Mouse (Mus musculus): Measurements from ENCODE around the gene 4933425L06Rik.

The 4933425L06Rik gene

DNA sequence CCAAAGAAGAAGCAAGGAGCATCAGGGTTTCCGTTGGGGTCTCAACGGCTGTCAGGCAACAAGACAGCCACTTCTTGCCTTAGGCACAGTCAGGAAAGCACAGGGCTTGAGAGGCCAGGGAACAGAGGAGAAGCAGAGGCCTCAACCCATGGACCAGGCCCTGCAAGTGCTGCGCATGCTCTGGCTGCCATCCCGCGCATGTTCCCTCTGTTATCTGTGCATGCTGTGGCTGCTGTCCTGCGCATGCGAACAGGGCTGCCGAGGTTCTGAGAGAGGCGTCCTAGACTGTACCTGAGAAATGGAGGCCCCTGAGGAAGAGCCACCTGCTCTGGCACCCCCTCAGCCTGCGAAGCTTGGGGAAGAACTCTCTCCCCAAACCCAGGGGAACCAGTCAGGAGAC is at the start of gene 4933425L06Rik:
Gene 4933425L06Rik (plus strand): TSS at position 261 of the 400 bp plus-strand sequence.
- no peak for DNase-seq (ENCODE audit: low spot score)

DNA sequence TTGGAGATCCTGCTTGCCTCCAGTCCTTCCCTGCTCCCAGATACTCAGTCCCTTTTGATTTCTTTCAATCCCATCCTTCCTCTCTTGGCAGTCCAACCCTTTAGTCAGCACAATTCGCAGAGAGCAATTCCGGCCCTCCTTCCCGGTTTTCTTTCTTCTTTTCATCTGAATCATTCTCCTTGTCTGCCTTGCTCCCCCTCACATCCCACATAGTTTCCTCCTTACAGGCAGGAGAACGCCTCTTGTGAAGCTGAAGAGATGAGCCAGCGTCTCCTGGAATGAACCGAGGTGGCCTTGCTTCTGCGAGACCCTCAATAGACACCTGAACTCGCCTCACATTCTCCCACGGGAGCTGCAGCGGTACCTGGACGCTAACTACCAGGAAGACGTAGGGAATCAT is 44.1 kb upstream of the 4933425L06Rik start:
- no peak for DNase-seq (ENCODE audit: low spot score)

DNA sequence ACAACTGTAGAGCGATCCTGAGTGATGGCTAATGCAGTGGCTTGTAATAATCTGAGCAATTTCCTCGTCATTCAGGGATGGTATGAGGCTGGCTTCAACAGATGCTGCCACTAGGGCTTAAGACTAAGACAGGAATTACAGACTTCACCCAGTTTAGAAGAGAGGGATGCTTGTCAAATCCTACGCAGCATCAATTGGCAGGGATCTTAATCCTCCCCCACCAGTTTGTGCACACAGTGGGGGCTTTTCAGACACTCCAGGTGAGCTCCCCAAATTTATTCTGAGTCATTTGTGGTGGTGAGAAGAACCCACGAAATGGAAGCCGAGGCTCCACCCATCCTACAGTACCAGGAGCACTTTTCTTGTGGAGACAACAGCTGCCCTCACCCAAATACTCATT is 43.6 kb upstream of the 4933425L06Rik start:
- no peak for DNase-seq (ENCODE audit: low spot score)

DNA sequence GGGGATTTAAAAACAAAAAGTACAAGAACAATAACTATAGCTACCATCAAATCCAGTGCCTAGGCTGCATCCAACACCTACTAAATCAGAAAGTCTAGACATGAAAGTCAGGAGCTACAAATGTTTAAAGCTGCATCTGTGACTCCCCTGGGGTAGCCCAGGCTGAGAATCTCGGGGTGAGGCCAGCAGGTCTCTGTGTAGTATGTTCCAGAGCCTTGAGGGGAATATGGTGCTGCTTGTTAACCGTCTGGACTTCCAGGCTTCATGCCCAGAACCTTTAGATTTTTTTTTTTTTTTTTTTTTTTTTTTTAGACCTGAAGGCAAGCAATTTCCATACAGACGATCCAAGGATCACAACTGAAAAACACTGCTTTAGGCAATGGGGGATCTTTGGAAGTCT is 38.0 kb upstream of the 4933425L06Rik start:
- no peak for DNase-seq (ENCODE audit: low spot score)

DNA sequence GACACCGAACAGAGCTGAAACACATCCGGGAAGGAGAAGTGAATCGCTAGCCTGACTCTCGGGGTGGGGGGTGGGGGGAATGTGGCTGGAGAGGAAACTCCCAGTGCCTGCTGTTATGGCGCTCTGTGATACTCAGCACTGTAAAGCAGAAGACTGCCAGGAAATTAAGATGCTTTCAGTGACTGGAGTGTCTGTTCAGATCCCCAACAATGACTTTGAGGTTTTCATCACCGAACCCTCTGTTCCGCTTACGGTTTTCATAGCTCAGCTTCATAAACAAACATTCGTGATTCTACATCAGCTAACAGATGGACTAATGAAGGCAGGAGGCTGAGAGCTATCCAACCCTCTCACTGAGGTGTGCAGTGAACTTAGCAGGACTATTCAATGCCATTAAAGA is 34.5 kb upstream of the 4933425L06Rik start:
- DNase-seq (ENCODE audit: low spot score): no peak

DNA sequence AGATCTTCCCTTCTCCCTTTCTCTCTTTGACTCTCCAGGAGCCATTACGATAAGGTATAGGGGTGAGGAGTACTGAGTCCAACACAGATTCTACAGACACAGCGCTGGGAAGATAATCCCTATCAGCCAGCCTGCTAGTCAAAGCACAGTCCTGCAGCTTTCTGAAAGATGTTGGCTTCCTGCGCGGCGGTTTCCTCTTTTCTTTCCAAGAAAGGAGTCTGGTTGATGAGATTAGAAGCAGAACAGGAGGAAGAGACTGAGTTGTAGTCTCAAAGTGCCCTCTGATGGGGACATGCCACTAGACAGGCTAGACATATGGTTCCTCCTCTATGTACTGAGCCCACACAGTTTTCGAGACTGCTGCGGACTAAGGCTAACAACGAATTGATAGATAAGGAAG is 33.3 kb upstream of the 4933425L06Rik start:
- DNase-seq (ENCODE audit: low spot score): no peak

DNA sequence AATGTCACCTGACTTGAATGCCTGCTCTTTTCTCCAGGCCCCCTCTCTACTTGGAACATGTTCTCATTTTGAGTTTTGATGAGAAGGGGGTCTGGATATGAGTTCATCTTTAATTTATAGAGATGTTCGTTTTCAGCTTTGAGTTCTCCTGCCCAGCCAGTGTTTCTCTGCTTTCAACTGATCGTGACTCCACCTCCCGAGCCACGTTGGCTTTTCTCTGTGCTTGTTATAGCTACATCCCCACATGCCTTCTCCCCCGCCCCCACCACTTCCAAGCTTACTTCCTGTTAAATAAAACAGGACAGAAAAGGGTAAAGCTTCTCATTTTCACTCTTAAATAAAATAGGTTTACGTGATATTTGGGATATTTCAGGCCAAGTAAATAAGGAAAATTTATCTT is 30.5 kb upstream of the 4933425L06Rik start:
- DNase-seq (ENCODE audit: low spot score): no peak

DNA sequence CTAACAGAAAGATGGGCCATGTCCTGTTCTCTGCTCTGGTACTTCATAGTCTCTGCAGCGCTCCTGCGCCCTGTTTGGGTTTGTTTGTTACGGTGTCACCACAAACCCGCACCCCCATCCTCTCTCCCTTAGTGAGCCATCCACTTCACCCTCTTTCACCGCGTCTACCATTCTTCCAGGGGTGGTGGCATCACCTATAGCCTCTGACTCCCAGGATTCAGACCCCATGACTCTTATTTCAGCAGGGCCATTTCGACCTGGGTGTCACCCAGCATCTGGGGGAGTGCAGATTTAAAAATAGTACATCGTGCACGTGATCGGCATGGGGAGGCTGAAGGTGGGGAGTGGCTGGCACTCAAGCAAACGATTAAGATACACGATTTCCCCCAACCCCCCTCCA is 28.3 kb upstream of the 4933425L06Rik start:
- no peak for DNase-seq (ENCODE audit: low spot score)

DNA sequence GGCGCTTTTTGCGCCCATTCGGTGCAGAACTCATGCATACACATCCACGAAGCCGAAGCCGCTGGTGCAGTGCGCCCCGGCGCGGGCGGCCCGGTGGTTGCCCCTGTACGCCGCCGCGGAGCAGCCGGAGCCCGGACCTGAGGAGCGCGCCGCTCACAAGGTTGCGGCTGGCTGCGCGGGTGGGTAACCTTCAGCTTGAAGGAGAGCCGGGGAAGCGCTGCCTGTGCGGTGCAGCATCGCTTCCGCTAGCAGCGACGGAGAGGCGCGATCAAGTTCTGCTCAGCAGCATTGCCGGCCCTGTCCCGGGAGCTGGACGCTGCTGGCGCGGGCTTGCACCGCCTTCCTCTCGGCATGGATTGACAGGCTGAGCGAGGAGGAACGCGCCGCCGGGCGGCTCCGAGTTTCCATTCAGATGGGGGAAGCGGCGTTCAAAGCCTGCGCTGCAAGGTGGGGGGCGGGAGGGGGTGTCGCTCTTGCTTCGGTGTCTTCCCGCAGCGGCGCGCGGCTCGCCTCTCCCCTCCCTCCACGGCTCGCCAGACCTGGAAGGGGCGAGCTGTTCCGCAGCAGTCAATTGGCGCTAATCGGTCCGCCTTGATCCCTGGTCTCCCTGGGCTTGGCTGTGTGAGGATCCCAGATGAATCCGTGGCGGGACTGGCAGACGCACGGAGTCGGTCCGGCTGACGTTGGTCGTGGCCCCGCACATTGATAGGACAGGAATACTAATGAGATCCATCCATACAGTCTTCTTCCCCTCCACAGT is 27.6 kb upstream of the 4933425L06Rik start, which contains the start of gene Rgs7bp:
Gene Rgs7bp (minus strand): TSS at position 750 of the 760 bp plus-strand sequence.
- DNase-seq (ENCODE audit: low spot score): peak; percentile 20

DNA sequence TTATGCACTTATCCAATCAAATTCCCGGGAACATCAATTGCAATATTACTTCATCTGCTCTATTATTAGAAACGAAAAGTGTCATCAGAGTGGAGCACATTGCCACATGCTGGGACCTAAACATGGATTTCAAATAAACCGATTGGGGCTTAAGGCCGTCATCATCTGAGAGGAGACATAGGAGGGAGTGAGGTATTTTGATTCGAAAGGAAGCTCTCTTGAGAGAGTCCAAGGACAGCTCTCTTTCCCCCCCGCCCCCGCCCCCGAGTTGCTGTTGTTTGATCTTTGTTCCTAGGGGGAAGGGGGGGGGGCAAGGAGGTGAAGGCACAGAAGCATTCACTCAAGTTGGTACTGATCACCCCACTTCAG is 27.0 kb upstream of the 4933425L06Rik start:
- DNase-seq (ENCODE audit: low spot score): no peak

DNA sequence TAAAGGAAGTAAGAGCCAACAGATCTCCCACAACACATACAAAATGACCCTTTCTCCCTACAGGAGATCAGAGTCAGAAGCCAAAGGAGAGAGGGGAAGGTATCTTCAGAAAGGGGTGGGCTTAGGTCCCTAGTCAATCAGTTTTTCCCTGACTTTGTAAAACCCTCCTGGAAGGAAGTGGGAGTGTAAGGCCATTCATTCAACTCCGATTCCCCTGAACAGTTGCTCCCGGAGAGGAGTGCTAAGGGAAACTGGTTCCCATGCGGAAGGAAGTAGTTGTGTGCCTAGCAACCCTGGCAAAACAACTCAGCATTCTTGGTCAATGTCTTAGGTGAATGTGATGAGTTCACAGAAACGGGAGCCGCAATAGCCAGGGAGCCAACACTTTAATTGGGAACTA is 26.5 kb upstream of the 4933425L06Rik start:
- DNase-seq (ENCODE audit: low spot score): no peak

DNA sequence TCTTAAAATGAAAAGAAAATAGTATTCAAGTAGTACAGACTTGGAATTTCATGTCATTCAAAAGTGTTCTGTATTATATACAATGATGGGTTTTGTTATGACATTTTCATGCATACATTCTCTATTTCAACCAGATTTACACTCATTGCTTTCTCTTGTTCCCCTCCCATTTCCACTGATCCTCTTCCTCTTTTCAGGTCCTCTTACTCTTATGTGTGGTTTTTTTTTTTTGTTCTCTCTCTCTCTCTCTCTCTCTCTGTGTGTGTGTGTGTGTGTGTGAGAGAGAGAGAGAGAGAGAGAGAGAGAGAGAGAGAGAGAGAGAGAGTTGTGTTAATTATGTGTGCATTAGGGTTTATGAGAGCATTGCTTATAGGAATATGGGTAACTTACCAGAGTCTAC is 15.8 kb upstream of the 4933425L06Rik start:
- no peak for DNase-seq (ENCODE audit: low spot score)

DNA sequence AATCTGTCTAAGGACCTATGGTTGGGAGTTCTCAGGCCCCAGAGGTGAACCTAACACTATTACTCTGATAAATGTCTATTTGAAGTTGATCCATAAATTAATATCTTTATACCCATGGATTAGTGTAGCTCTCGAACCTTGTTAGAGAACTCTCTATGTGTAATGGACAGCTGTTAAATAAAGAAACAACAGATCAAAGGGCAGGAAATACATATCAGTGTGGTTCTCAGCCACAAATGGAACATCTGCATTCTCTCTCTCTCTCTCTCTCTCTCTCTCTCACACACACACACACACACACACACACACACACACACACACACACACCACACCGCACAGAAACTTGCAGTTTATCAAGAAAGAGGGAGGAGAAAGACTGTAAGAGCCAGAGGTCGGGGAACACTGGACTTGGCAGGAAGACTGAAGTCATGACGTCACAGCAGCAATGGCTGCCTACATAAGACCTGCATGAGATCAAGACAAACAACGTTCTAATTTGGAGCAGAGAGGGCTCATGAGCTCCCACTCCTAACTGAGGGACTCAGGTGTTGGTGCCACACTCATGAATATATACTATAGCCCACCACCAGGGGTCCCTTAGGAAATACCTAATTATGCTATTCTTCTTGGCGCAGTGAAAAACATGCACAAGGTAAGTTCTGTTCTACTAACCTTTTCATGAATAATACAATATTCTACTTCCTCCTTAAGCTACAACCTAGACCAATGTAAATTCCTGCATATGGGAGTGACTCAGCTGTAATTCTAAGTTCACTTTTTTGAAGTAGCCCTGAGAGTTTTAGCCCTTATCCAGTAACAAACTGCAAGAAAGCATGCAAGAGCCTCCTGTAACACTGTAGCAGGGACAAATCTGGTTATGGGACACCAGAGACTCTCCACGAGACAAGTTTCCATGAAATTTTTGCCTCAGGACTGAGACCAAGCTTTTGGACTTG is 14.8 kb upstream of the 4933425L06Rik start:
- DNase-seq (ENCODE audit: low spot score): peak; percentile 13

DNA sequence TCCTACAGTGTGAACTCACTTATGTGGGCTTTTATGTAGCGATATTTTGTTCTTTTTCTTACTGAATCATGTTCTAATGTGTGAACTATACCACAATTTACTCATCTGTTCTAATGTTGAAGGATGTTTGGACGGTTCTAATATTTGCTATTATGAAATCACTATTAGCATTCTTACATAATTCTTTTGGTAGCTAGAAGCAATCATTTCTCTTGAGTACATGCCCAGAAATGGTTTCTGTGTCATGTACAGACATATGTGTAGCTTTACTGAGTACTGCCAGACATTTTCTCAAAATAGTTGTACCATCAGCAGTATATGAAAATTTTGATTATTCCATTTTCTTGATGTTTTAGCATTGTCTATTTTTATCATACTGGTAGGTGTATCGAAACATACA is 7.4 kb downstream of the 4933425L06Rik start:
- DNase-seq (ENCODE audit: low spot score): no peak

DNA sequence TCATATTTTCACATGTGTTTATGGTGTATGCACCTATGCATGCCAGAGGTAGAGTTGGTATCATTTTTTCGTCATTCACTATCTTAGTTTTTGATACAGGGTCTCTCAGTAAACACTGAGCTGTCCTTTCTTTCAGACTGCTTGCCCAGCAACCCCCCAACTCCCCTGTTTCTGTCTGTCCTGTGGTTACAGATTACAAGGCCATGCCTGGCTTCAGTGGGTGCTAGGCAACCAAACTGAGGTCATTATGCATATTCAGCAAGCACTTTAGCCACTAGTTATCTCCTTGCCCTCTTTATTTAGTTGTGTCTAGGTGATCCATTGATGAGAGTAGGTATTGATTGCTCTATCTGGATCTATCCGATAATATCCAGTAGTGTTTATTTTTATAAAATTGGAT is 14.4 kb downstream of the 4933425L06Rik start:
- no peak for DNase-seq (ENCODE audit: low spot score)

DNA sequence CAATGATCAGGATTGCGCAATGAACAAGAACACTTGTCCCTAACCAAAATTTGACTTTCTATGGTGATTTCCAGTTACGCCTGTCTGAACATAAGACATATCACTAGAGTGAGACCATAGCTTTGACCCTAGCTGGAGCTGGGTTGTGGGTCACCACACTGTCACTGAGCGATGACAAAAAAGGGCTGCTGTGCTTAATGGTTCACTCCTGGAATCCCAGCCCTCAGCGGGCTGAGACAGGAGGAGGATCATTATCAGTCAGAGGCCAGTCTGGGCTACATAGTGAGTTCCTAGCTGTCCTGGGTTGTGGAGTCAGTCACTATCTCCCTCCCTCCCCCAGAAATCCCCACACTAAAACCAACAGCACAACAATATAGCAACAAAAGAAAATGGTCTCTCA is 18.8 kb downstream of the 4933425L06Rik start:
- no peak for DNase-seq (ENCODE audit: low spot score)

DNA sequence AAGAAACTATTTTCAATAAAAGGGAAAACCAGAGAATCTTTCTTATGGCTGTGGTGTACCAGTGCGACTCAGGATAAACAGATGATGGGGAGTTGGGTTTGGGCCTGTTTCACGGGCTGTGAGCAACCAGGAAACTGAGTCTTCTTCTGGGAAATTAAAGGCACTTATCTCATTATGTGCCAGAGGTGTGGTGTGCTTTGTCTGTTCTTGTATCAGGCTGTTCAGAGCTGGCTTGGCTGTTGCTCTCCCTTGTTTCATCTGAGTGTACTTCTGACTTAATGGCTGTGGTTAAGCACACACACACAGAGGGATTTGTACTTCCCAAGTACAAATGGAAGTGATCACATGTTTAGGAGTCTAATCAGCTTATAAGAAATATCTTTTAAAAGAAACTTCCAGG is 22.5 kb downstream of the 4933425L06Rik start:
- no peak for DNase-seq (ENCODE audit: low spot score)

DNA sequence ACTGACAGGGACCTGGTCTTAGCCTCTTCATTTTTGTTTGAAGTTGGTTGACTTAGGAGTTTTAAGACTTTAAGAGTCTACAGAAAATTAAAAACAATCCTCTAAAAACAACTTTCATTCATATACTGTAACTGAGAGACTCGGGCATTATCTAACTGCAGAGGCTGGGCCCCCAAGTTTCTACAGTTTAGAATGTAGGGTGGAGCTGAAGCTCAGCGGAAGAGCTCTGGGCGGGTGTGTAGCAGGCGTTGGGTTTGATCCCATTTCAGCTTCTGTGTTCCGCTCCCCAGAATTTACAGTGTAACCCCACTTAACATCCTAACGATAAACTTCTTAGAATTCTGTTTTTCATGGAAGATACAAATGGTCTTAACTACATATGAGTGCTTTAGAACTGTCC is 29.7 kb downstream of the 4933425L06Rik start:
- no peak for DNase-seq (ENCODE audit: low spot score)

DNA sequence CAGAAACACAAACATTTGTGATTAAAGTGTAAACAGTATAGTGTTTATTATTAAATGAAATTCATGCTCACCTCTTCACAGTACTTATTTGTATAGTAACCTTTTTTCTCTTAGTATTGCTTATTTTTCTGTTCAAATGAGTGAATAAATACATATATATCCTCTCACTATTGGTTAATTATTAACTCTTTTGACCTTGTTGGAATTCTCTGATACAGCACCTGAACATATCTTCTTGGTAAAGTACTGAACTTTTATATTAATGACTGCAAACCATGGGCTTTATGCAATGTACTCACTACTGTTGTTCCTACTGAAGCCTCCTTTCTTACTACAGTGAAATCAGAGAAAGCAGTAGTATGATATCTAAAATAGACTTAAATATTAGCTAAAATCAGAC is 39.7 kb downstream of the 4933425L06Rik start:
- no peak for DNase-seq (ENCODE audit: low spot score)

DNA sequence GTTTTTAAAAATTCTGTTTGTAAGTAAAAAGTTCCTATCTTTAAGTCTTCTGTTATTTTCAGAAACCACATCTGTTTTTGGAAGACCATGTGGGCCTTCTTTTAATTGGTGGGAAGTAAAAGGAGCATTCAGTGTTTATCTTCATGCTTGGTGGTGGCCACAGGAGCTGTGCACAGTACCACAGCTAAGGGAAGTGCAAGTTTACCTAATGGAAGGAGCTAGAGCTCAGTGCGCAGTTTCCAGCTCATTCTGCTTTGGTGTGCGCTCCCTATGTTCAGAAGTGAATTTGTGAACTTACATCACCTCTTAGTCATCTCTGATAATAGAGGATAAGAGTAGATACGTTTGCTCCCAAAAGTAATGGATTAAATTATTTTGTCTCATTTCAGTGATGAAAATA is 40.2 kb downstream of the 4933425L06Rik start:
- DNase-seq (ENCODE audit: low spot score): no peak

DNA sequence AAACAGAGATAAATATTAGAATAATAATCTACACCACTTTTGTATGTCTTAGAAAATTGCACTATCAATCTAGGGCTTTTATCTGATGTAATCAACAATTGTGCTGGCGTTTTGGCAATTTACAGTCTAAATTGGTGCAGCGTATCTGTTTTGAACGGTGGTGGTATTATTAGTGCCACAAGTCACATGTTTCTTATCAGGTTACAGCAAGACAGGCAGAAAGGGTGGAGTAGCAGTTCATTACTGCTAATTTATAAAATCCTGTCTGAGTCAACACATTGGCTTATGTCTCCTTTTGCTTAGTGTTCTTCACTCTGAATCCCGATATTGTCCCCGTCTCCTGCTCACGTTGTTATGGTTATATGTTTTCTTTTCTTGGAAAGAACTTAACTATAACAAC is 48.2 kb downstream of the 4933425L06Rik start:
- DNase-seq (ENCODE audit: low spot score): no peak

DNA sequence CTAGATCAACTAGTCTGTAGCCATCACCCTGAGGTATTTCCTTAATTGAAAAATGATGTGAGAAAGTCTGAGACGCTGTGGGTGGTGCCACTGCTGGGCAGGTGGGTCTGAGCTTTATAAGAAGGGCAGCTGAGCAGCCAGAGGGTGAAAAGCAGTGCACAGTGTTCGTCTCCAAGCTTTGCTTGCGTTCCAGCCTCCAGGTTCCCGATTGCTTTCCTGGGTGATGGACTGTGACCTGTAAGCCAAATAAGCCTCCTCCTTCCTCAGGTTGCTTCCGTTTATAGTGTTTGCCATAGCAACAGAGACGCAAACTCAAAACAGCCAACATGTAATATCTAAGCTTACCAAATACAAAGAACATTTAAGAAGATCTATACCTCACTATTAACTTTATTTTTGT is 50.4 kb downstream of the 4933425L06Rik start:
- no peak for DNase-seq (ENCODE audit: low spot score)

DNA sequence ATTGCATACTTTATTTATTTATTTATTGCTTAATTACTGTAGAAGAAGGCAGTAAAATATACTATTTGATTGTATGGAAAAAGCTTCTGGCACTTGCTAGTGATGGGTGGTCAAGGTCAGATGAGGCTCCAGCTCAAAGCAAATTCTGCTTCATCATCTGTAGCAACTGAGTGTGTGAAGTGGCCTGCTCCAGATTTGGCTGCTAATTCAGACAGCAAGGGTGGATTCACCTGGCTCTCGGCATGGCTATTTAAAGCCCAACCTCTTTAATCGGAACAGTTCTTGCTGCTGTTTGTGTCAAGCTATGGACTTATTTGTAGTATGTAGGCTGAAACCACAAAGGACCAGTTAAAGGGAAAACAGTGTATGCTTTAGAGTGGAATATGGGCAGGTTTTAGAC is 50.9 kb downstream of the 4933425L06Rik start:
- DNase-seq (ENCODE audit: low spot score): no peak
